Mouse (Mus musculus) MEL-GATA-1-ER (cell line): ENCODE measurements at regions not wholly inside any gene's neighbourhood (a gene's known extent, or its start where the extent isn't known, plus 50 kb on each side); places are given as distances from the start of the nearest gene placed in this dataset.

Experiments
- DNase-seq: peaks from one replicate; pipeline ENCODE4 v3.0.0-alpha.2; 2012; ENCODE audit warnings: low read depth; ENCODE audit errors: extremely low read depth

- DNase-seq = no peak
Measured at GRCm38 (mm10) chr5:133124223-133124622, 581.1 kb upstream of the Auts2 start.

GRCm38 (mm10) chr5:133113946-133114345 lies 570.8 kb upstream of the Auts2 start:
- no peak for DNase-seq

GRCm38 (mm10) chr5:133113183-133113582 lies 570.0 kb upstream of the Auts2 start:
- no peak for DNase-seq

- DNase-seq = no peak
Measured at GRCm38 (mm10) chr5:133106691-133107354, 563.7 kb upstream of the Auts2 start.

- DNase-seq = no peak
Measured at GRCm38 (mm10) chr5:133096340-133096739, 553.2 kb upstream of the Auts2 start.

GRCm38 (mm10) chr5:133084859-133085258 lies 541.7 kb upstream of the Auts2 start:
- no peak for DNase-seq

GRCm38 (mm10) chr5:133080751-133081150 lies 537.6 kb upstream of the Auts2 start:
- no peak for DNase-seq

- DNase-seq = no peak
Measured at GRCm38 (mm10) chr5:133078916-133079315, 535.8 kb upstream of the Auts2 start.

GRCm38 (mm10) chr5:133078390-133078789 lies 535.2 kb upstream of the Auts2 start:
- no peak for DNase-seq

GRCm38 (mm10) chr5:133073317-133073716 lies 530.2 kb upstream of the Auts2 start:
- no peak for DNase-seq

- DNase-seq = no peak
Measured at GRCm38 (mm10) chr5:133070141-133070540, 527.0 kb upstream of the Auts2 start.

- no peak for DNase-seq
Measured at GRCm38 (mm10) chr5:133062481-133062880, 519.3 kb upstream of the Auts2 start.

GRCm38 (mm10) chr5:133047456-133047855 lies 504.3 kb upstream of the Auts2 start:
- no peak for DNase-seq

- DNase-seq = no peak
Measured at GRCm38 (mm10) chr5:133045637-133046036, 502.5 kb upstream of the Auts2 start.

GRCm38 (mm10) chr5:133027590-133027989 lies 484.4 kb upstream of the Auts2 start:
- no peak for DNase-seq

GRCm38 (mm10) chr5:133025121-133025520 lies 482.0 kb upstream of the Auts2 start:
- DNase-seq = no peak

GRCm38 (mm10) chr5:133020821-133021220 lies 477.7 kb upstream of the Auts2 start:
- DNase-seq = no peak

- no peak for DNase-seq
Measured at GRCm38 (mm10) chr5:133020116-133020515, 477.0 kb upstream of the Auts2 start.

GRCm38 (mm10) chr5:133010624-133011575 lies 467.8 kb upstream of the Auts2 start:
- no peak for DNase-seq

GRCm38 (mm10) chr5:132982866-132983265 lies 439.7 kb upstream of the Auts2 start:
- DNase-seq = no peak

- no peak for DNase-seq
Measured at GRCm38 (mm10) chr5:132979013-132979412, 435.9 kb upstream of the Auts2 start.

- DNase-seq = no peak
Measured at GRCm38 (mm10) chr5:132975303-132975932, 432.3 kb upstream of the Auts2 start.
